Mouse (Mus musculus) heart, embryonic 11.5 days (tissue): ENCODE data around the gene Limch1. TPM values are rescaled to one million over a fixed set of nuclear protein-coding genes. Genes with fewer than 3 reads are reported as not detected.

Experiments used
- ATAC-seq: fragments of 200-750 bp; cut with Nextera tagmentation; replicated peaks from 2 replicates; pipeline ENCODE4 v1.8.0; 2017; ENCODE audit warnings: moderate library complexity; ENCODE audit not compliant: insufficient number of reproducible peaks, low FRiP score, low TSS enrichment
- H3K27ac ChIP-seq: fragments of 300-500 bp; sonication (generic); 2 replicates; pipeline ENCODE4 v1.5.1; 2014; ENCODE audit warnings: mild to moderate bottlenecking, low read depth, low read length
- H3K27me3 ChIP-seq: fragments of 300-500 bp; sonication (generic); 2 replicates; pipeline ENCODE4 v1.6.1; 2014; ENCODE audit warnings: mild to moderate bottlenecking, low read length, mixed read lengths; ENCODE audit not compliant: control insufficient read depth, insufficient read depth
- H3K36me3 ChIP-seq: fragments of 300-500 bp; sonication (generic); 2 replicates; pipeline ENCODE4 v1.6.1; 2014; ENCODE audit warnings: mild to moderate bottlenecking, low read length, moderate library complexity, mixed read lengths; ENCODE audit not compliant: control insufficient read depth, insufficient read depth
- H3K4me1 ChIP-seq: fragments of 300-500 bp; sonication (generic); 2 replicates; pipeline ENCODE4 v1.6.1; 2014; ENCODE audit warnings: low read length; ENCODE audit not compliant: control insufficient read depth, insufficient read depth
- H3K4me2 ChIP-seq: fragments of 300-500 bp; sonication (generic); 2 replicates; pipeline ENCODE4 v1.6.1; 2014; ENCODE audit warnings: mild to moderate bottlenecking, moderate library complexity
- H3K4me3 ChIP-seq: fragments of 300-500 bp; sonication (generic); 2 replicates; pipeline ENCODE4 v1.5.1; 2014; ENCODE audit warnings: low read depth, low read length
- H3K9ac ChIP-seq: fragments of 300-500 bp; sonication (generic); 2 replicates; pipeline ENCODE4 v1.6.1; 2014; ENCODE audit warnings: mild to moderate bottlenecking, low read depth, low read length, moderate library complexity
- H3K9me3 ChIP-seq: fragments of 300-500 bp; sonication (generic); replicated peaks from 2 replicates; pipeline ENCODE4 v1.6.1; 2016; ENCODE audit warnings: low read length; ENCODE audit not compliant: control insufficient read depth
- WGBS: fragments of 180-500 bp; shearing (Covaris S2); extraction: QIAGEN DNeasy Blood & Tissue Kit; methylation state at CpG from one replicate; pipeline ENCODE4 v1.1.7; 2014; ENCODE audit not compliant: insufficient replicate concordance; 5-methylcytosine and 5-hydroxymethylcytosine counted together
- polyA plus RNA-seq: library from polyadenylated mRNA; unstranded; fragments of >200 nt; fragmentation: Nextera tagmentation; extraction: Ambion mirVana; gene quantifications from 2 replicates; pipeline ENCODE4 v1.2.1, GENCODE M21; 2014

Limch1 gene
- polyA plus RNA-seq, 1 experiment from 2014 or later = 32.8 TPM

DNA sequence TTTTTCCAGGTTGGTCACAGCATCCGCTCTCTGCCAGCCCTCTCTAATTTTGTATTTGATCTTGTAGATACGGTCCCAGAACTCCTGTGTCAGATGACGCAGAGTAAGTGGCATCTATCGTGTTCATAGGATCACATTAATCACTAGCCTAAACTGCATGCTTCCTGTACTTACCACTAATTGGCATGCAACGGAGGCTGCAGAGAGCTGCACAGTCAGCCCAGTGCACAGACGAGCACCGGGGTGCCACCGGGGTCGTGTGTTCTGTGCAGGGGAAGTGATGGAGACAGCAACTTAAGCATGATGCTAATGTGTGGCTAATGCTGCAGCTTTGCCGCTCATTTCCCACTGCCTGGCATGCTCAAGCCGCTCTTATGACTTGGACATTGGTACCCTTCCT is 247.4 kb downstream of the Limch1 start:
- ATAC-seq = no peak
- Histone ChIP-seq H3K9ac (no peak overlapping the region), H3K4me2 (no peak overlapping the region), H3K4me3 (no peak overlapping the region), H3K27me3 (peaks cover 55% of the 10 kb centered on the region), H3K27ac (no peak overlapping the region), H3K9me3 (no peaks in the 10 kb centered on the region), H3K36me3 (no peaks in the 10 kb centered on the region), H3K4me1 (0 out of 2 replicates have a peak, but pooled peaks cover 6% of the 10 kb centered on the region)
- 81% methylated on average over 11 of the region's 11 CpGs for WGBS

DNA sequence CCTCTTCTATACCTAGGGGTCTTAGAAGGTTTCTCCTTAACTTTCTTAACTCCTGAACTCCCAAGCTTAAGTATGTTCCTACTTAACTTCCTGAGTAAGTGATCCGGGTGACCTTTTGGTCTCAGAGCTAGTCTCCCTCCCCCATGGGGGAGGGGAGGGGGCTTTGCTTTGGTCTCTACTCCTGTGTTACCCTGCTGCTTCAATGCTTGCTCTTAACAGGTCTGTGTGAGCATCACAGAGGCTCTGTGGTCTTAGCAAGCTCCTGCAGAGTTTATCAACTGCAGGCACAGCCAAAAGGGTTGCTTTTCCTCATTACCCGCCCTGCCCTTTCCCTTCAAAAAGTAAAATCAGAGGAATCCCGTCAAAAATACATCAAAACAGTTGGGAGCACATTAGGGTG is 250.5 kb downstream of the Limch1 start:
- H3K27me3 ChIP-seq = peaks cover 54% of the 10 kb centered on the region
- WGBS = 2% methylated on average over 3 of the region's 3 CpGs
- peaks cover 6% of the 10 kb centered on the region; the same call in 1 of the 2 replicates for H3K4me1 ChIP-seq
- no peaks in the 10 kb centered on the region for H3K9me3 ChIP-seq
- no peaks in the 10 kb centered on the region for H3K36me3 ChIP-seq
- ATAC-seq = no peak
- H3K4me2 ChIP-seq = no peak overlapping the region
- H3K27ac ChIP-seq = no peak overlapping the region
- no peak overlapping the region for H3K4me3 ChIP-seq
- no peak overlapping the region for H3K9ac ChIP-seq

DNA sequence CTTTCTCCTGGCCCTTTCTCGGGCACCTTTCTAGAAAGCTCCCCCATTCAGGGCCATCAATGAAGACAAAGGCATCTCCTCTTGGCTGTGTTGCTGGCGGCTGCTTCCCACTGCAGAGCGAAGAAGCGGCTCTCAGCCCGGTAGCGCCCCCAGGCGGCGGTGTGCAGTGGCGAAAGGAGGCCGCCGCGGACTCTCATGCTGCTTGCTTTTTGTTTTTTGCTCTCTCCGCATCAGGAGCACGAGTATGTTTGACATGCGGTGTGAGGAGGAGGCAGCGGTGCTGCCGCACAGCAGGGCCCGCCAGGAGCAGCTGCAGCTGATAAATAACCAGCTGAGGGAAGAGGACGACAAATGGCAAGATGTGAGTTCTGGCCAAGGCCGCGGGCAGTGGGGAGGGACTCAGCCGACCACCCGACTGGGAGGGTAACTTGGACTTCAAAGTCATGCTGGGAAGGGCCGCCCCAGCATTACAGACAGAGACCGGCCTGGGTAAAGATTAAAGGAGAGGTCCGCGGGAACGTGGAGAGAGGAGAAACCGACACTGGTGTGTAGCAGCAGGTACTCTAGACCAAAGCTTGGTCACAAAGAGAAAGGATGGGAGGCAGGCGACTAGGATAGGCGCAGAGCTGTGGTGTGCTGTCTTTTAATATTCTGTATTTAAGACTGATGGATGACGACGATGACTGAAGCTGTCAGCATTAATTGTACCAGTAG is 251.4 kb downstream of the Limch1 start:
- Histone ChIP-seq H3K36me3 (no peaks in the 10 kb centered on the region), H3K4me1 (peaks cover 6% of the 10 kb centered on the region; the same call in 1 of the 2 replicates)

DNA sequence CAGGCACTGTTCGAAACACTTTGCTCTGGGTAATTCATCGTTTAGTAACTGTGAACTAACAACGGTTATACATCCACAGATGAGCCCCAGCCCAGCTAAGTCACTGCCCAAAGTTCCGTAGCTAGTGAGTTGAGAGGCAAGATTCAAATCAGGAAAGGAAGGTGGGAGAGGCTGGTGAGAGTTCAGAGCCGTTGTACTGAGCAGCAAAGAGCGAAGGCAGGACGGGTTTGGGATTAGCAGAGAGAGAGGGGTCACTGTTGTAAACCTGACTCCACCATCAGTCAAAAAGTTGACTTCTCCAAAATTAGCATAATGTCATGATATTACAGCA is 251.9 kb downstream of the Limch1 start:
- Histone ChIP-seq H3K27me3 (peaks cover 47% of the 10 kb centered on the region), H3K27ac (no peak overlapping the region), H3K4me1 (peaks cover 6% of the 10 kb centered on the region; the same call in 1 of the 2 replicates), H3K4me3 (peak overlapping the region; percentile 42), H3K9ac (no peak overlapping the region), H3K36me3 (no peaks in the 10 kb centered on the region), H3K4me2 (peak overlapping the region; percentile 74), H3K9me3 (no peaks in the 10 kb centered on the region)
- 19% methylated on average over 7 of the region's 7 CpGs for WGBS
- ATAC-seq = no peak

More for the DNA sequence above, 251.4 kb downstream of the Limch1 start:
- Histone ChIP-seq H3K4me3 (peak overlapping the region; percentile 42), H3K4me2 (peak overlapping the region; percentile 74), H3K9ac (peak overlapping the region; percentile 4; the same call in 1 of the 2 replicates), H3K9me3 (no peaks in the 10 kb centered on the region), H3K27ac (no peak overlapping the region), H3K27me3 (peaks cover 51% of the 10 kb centered on the region)
- 3% methylated on average over 33 of the region's 33 CpGs for whole genome bisulfite sequencing
- ATAC-seq = 0 out of 2 replicates have a peak, but pooled peaks have one; percentile 61

DNA sequence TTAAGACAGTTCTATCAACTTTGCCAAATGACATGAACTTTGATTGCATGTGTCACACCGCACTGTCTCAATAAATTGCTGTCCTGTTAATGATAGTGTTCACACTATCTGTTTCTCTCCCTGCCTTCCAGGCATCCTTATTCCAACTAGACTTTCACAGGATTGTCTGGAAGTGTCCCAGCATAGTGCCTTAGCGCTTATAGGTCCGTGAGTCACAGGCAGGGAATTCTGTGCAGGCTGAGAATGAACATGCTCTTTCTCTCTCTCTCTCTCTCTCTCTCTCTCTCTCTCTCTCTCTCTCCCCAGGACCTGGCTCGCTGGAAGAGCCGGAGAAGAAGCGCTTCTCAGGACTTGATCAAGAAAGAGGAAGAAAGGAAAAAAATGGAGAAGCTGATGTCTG is 252.7 kb downstream of the Limch1 start:
- H3K4me2 ChIP-seq = no peak overlapping the region
- no peaks in the 10 kb centered on the region for H3K36me3 ChIP-seq
- H3K4me1 ChIP-seq = peaks cover 6% of the 10 kb centered on the region; the same call in 1 of the 2 replicates
- no peak overlapping the region for H3K27ac ChIP-seq
- H3K4me3 ChIP-seq = no peak overlapping the region
- WGBS = 57% methylated on average over 6 of the region's 6 CpGs
- H3K27me3 ChIP-seq = peaks cover 44% of the 10 kb centered on the region
- no peaks in the 10 kb centered on the region for H3K9me3 ChIP-seq
- no peak for ATAC-seq
- no peak overlapping the region for H3K9ac ChIP-seq

DNA sequence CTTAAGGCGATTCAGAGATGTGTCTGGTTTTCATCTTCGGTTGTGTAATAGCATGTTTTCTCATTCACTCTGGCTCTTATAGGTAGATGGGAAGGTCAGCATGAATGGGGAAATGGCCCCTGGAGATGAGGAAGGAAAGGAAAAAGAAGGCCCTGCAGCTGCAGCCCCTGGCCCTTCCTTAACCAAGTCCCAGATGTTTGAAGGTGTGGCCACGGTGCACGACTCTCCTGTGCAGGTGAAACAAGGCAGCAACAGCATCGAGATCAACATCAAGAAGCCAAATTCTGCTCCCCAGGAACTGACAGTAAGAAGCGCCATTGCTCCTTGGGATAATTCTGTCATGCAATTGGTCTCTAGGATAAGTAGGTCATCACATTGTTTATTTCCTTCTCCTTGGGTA is 256.7 kb downstream of the Limch1 start:
- Histone ChIP-seq H3K27ac (no peak overlapping the region), H3K9me3 (no peaks in the 10 kb centered on the region), H3K36me3 (no peaks in the 10 kb centered on the region), H3K4me2 (no peak overlapping the region), H3K4me3 (no peak overlapping the region), H3K4me1 (no peaks in the 10 kb centered on the region; the same call in 1 of the 2 replicates), H3K9ac (no peak overlapping the region), H3K27me3 (peaks cover 16% of the 10 kb centered on the region)
- no peak for ATAC-seq
- WGBS = 76% methylated on average over 6 of the region's 6 CpGs

DNA sequence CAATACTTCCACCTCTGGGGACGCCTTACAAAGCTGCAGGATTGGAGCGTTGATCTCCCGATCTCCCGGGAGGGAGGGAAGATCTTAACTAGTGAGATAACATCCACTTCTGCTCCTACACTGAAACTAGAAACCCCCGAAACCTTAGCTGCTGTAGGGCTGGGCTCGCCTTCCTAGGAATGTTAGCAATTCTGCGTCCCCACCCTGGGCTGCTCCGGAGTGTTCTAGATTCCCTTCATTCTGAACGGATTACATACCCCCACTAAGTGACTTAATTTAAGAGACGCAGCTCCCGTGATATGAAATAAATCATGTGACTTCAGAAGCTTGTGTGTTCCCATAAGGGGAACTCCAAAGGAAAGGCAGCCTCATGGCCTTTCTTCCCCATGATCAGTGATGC is 259.0 kb downstream of the Limch1 start:
- Histone ChIP-seq H3K4me1 (no peaks in the 10 kb centered on the region), H3K4me2 (no peak overlapping the region), H3K9ac (no peak overlapping the region), H3K4me3 (no peak overlapping the region), H3K27me3 (peaks cover 9% of the 10 kb centered on the region), H3K36me3 (no peaks in the 10 kb centered on the region), H3K27ac (no peak overlapping the region), H3K9me3 (no peaks in the 10 kb centered on the region)
- no peak for ATAC-seq
- 48% methylated on average over 11 of the region's 11 CpGs for WGBS

DNA sequence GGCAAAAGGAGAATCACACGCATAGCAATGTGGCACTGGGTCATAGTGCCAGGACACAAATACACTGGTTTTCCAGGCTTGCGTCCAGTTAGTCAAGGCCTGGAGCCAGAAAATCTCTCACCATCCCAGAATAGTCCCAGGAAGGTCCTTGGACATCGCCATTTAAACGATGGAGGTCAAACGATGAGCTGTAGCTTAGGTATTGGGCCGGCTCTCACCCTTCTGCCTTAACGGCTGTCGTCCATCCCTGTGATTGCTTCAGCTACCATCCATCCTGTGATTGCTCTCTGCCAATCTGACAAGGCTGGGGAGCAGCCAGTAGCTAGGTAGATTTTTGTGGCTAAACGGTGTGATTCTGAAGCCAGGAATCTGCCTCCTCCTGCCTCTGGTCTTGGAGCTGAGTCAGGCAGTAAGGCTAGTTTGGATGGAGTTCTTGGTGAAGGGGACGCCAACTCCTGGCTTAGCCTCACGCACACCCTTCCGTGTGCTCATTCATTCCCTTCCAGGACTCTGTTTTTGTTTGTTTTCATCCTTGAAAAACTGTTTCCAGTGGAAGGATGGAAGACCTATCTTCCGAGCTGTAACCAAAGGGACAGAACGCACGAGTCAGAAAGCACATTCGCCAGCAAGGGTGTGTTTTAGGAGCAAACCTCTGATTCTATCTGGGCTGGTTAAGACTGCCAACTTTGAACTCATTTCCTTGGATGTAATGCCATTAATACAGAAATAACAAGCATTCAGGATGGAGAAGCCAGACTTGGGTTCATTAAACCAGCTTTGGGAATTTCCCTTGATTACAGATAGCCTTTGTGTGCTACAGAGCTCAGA is 265.6 kb downstream of the Limch1 start:
- Histone ChIP-seq H3K27me3 (peaks cover 13% of the 10 kb centered on the region), H3K4me3 (no peak overlapping the region), H3K4me1 (no peaks in the 10 kb centered on the region), H3K36me3 (no peaks in the 10 kb centered on the region), H3K4me2 (no peak overlapping the region), H3K9ac (no peak overlapping the region), H3K27ac (no peak overlapping the region), H3K9me3 (no peaks in the 10 kb centered on the region)
- ATAC-seq = no peak
- WGBS = 83% methylated on average over 16 of the region's 16 CpGs
